Mouse (Mus musculus) bone marrow macrophage, adult 2 months (primary cell): Measurements from ENCODE around the gene Scgb3a1.

Source experiments
- CTCF ChIP-seq: IDR thresholded peaks from 2 replicates; pipeline ENCODE4 v1.5.1; 2012; ENCODE audit warnings: low read depth, mild to moderate bottlenecking, low read length, moderate library complexity
- POLR2A ChIP-seq: IDR thresholded peaks from 2 replicates; pipeline ENCODE4 v1.6.1; 2012; ENCODE audit warnings: mild to moderate bottlenecking, low read depth, low read length, borderline replicate concordance

GRCm38 (mm10) chr11:49712555-49713335, 49.3 kb downstream of the Scgb3a1 start, which contains the start of gene Cnot6:
- TF ChIP-seq CTCF (no peak), POLR2A (no peak)
